Mouse (Mus musculus) layer of hippocampus, postnatal 25 days (tissue): ENCODE measurements at regions not wholly inside any gene's neighbourhood (a gene's known extent, or its start where the extent isn't known, plus 50 kb on each side); places are given as distances from the start of the nearest gene placed in this dataset.

ENCODE experiments used
- DNase-seq, 2 experiments: peaks; one replicate each; pipeline ENCODE4 v3.0.0; 2022; ENCODE audit warnings: mixed read lengths in 2 of 2, low spot score in 1 of 2; ENCODE audit errors: extremely low spot score in 1 of 2

DNA sequence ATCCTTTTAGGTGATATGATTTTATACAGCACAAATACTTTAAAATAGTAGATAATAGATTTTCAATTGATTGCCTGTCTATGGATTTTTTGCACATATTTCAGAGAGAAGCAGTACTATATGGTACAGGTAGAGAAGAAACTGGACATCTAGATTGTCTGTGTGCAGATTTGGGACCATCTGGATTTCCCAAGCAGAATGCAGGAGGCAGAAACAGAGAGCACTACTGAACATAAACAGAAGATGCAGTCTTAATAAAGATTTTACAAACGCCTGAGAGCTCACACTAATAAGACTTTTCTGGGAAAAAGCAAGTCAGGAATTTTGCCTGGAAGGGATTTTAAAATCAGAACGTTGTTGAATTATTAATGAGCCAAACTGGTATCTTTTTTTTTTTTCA is 432.9 kb downstream of the Col11a1 start:
- DNase-seq, result no peak

DNA sequence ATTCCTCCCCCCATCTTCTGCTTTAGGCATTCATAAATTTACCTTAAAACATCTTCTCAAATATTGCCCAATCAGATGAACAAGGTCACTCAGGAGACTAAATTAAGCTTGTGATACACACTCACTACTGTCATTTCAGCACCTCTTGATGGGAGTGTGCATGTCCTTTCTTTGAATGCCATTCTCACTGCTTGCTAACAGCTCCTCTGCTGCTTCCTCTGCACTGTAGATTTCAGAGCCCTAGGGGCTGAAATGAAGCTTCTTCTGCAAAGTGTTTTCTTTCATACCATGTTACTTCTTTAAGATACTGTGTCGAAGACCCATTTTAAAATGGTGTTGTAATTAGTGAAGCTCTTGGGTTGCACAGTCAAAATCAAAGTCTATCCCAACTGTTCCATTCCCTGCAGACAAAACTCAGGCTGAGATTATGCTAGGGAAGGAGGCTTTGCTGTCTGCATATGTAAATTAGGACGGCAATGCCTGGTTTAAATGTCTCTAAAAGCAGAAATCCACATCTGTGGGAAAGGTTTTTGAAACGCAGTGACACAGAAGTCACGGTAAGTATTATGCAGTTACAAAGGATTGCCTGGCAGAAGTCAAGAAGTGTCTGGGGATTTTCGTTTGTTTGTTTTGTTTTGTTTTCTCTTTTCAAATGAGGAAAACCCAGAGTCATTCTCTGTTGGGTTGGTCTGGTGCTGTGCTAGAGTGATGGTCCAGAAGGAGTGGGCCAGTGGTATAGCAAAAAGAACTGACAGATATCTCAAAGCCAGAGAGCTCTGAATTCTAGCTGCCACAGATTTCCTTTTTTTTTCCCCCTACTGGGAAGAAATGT is 433.6 kb downstream of the Col11a1 start:
- no peak for DNase-seq

DNA sequence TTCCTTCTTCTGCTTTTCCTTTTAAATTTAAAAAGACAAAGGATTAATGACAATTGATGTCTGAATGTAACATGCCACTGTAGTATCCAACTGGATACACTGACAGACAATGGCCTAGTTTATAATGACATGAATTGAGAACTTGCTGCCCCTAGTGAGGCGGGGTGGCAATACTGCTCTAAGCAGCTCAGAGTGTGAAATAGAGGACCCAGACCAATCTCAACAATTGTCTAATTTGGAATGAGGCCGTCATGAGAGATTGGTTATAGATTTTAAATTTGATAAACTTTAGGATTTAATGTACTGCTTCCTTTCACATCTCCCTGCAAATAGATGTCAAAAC is 434.2 kb downstream of the Col11a1 start:
- no peak for DNase-seq

DNA sequence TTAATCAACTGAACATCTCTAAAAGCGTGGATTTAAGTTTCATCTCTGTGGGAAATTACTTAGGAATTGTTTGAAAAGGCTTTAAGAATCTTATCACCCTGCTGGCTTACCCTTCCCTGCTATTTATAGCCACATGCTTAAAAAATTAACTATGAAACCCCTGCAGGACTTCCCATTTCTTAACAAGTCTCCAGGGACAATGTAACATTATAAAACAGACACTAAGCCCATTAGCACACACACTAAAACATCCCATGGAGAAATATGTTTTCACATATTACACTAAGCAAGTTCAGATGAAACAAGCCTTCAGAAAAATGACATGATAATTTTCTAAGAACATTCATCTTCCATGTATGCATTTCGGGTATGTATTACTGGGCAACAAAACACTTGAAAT is 420.0 kb upstream of the Olfm3 start:
- no peak for DNase-seq

DNA sequence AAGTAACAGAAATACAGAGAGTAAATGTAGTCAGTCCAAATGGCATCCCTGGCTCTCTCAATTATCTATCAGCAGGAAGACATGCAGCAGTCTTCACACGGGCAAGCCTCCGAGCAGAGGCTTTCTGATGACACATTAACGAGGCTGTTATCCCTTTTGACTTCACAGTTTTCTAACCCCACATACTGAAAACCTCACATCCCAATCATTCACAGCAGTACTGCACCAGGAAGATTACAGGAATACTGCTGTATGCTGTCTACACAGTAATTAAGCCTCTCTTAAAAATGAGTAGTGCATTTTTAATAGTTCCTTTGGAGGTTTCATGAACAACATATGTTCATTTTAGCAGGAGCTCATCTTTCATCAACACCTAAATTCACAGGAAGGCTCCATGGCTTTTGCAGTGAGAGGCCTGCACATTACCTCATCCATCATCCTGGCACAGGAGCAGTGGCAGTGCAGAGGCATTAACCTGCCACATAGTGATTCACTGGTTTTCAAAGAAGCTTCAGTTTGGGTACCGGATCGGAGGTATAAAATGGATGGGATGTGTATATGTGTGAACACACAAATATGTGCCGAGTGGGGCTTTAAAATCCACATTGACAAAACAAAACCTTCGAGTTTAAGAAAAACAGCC is 396.1 kb upstream of the Olfm3 start:
- no peak for DNase-seq

DNA sequence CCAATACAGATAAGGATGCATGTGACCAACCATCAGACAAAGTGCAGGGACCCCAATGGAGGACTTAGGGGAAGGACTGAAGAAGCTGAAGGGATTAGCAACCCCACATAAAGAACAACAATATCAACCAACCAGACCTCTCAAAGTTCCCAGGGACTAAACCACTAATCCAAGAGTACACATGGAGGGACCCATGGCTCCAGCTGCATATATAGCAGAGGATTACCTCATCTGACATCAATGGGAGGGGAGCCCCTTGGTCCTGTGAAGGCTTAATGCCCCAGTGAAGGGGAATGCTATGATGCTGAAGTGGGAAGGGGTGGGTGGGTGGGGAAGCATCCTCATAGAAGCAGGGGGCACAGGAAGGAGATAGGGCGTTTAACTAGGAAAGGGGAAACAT is 388.6 kb upstream of the Olfm3 start:
- DNase-seq, result no peak

DNA sequence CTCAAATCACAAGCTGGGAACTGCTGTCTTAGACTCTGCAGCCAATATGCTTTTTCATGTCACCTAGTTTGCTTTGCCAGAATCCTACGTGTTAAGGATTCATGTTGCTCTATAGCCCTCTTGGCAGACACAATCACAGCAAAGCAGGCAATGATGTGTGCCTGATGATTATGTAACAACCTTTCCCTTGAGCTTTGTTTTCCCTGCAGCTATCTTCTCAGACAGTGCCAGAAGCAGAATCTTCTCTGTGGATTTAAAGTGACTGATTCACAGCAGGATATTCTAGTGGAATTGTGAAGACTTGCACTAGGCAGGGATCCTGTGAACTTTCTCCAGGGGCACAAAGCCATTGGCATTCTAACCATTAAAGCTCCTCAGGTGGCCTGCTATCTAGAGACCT is 359.5 kb upstream of the Olfm3 start:
- no peak for DNase-seq

DNA sequence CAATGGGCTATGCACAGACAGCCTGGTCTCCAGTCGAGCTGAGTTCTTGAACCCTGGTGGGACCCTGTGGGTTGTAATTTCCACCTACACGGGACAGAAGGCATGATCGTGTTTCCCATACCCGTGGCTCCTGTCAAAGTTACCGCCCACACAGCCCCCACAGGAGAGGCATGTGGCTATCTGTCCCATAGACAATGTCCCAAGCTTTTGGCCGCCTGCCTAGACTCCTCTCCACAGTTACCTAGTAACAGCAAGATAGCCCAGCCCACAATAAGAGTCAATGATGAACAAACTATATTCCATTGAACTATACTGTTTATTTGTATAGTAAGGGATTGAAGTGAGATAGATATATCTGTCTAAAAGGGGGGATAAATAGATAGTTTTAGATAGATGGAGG is 356.7 kb upstream of the Olfm3 start:
- peak in 1 of 2 experiments; percentile 5 for DNase-seq

DNA sequence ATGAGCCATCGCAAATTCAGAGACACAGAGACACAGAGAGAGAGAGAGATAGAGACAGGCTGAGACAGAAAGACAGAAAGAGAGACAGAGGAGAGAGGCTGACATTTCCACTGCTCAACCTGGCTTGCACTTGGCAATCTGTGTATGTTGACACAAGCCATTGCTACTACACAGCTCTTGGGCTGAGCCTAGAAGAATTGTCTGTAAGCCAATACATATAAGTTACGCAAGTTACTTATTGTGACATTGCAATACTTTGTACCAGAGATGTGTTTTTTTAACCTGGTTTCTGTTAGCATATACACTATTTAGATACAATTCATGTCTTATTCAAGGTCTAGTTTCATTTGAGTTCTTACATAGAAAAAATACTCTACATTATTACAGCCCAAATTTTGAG is 332.9 kb upstream of the Olfm3 start:
- DNase-seq, result no peak
